Mouse (Mus musculus) embryo, embryonic 11 days (tissue): ENCODE measurements around the gene Meis2.

ENCODE experiments used
- DNase-seq: peaks from one replicate; pipeline ENCODE4 v3.0.0-alpha.2; 2015

Gene Meis2

GRCm38 (mm10) chr2:115937896-115938295 is 127.7 kb downstream of the Meis2 start:
- DNase-seq, result no peak

DNA sequence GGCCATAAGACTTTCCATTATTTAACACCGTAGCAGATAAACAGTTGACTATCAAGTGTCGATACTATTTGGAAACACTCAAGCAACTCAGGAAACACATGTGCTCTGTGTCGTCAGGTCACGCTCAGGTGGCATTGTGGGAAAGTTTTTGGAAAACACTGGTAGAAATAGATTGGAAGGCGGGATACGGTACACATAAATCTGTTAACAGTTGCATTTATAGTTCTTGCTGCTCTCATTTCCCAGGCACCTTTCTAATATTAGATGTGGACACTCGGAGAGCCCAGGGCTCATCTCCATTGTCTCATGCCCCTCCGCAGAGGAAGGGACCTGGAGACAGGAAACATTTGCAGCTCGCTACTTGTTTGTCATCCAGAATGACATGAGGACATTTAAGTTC is 128.9 kb downstream of the Meis2 start:
- DNase-seq, result no peak

- no peak for DNase-seq
Measured at GRCm38 (mm10) chr2:115934299-115934698, 131.3 kb downstream of the Meis2 start.

DNA sequence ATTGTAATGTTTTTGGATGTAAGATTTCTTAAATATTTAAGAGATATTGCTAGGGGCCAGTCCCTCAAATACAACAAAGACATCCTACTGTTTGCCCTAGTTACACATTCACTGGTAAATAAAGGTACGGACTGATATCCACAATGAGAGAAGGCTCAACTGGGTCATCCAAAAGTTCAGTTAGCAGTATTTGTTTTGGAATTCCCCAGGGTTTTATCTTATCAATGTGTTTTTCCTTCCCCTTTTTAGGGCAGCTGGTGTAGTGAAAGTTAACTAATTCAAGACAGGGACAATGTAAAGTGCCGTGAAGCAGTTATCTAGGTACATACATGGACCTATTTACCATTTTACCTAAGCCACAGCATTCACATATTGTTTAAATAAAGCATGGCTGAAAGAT is 132.4 kb downstream of the Meis2 start:
- no peak for DNase-seq

GRCm38 (mm10) chr2:115925744-115926143 is 139.9 kb downstream of the Meis2 start:
- no peak for DNase-seq

GRCm38 (mm10) chr2:115924472-115924871 is 141.2 kb downstream of the Meis2 start:
- no peak for DNase-seq

- peak; percentile 55 for DNase-seq
Measured at GRCm38 (mm10) chr2:115923247-115923646, 142.4 kb downstream of the Meis2 start.

DNA sequence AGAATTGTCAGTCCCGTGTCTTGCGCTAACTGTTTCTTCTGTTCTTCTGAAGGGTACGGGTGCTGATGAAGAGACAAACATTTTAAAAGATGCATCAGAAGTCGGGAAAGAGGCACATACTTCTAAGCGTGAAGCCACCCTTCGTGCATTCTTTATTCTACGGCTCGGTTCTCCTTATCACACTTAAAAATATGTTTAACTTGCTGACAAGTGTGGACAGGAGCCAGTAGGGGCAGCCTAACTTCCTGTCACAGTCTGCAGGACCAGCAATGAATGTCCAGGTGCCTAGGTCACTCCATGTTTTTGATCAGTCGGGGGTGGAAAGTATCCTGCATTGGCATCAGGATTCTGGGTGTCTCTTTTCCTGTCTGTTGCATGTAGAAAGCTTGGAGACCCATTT is 144.0 kb downstream of the Meis2 start:
- DNase-seq, result no peak

DNA sequence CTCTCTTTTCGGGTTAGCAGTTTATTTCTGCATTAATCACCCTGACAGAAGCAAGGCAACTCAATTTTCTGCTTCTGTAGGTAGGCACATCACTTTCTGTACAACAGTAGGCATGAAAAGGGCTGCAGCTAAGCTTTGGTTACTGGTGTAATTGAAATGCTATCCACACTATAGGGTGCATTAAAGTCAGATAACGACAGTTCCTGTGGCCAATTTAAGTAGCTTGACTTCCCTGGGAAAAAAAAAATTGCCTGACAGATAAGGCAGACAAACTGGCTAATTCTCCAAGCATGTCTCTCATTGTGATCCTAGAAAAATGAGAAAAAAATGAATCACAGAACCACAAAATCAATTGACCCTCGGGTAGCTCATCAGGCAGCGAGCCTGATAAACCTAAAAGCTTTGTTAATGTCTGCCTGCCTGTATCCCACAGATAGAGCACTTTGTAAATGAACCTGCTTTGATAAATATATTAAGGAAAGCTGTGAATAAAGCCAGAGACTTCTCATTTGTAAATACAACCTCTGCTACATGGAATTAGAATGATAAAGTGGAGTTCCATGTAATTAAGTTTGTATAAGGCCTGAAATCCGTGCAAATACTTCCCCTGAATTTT is 145.2 kb downstream of the Meis2 start:
- DNase-seq, result no peak

DNA sequence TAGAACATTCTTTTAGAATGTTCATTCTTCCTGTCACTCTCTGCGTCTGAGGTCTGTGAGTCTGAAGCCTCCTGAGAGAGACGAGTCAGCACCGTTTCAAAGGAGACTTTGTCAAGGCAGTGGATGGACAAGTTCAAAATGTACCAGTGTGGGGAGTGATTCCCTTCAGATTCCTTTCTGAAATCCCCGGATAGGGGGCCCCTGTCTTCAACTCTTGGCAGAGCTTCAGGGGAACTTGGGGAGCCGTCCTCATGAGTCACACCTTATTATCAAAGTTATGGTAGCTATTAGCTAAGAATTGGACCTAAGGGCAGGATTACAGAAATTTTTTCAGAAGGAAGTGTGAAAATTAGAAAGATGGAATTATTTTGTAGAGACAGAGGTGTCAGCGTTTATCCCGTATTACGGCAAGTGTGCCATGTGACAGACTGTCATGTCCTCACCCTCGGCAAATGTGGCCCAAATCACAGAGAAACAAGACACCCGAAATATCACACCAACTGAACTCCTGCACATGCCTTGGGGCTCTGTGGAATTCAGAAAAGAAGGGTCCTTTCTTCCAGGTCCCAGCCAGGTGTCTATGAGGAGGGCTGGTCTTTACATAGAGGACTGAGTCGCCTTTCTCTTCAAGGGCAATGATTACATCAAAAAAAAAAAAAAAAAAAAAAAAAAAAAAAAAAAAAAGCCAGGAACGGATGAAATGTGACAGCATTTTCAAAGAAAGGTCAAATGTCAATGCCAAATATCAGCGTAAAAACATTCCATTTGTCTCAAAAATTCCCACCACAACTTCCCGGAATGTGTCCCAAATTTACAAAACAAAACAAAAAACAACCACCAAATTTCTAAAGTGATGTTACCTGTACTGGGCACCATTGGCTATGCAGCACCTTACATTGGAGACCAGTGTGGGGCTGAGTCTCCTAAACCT is 146.2 kb downstream of the Meis2 start:
- DNase-seq, result no peak

- no peak for DNase-seq
Measured at GRCm38 (mm10) chr2:115918561-115918960, 147.1 kb downstream of the Meis2 start.

GRCm38 (mm10) chr2:115914539-115914938 is 151.1 kb downstream of the Meis2 start:
- DNase-seq, result no peak

GRCm38 (mm10) chr2:115912948-115913529 is 152.6 kb downstream of the Meis2 start:
- no peak for DNase-seq

DNA sequence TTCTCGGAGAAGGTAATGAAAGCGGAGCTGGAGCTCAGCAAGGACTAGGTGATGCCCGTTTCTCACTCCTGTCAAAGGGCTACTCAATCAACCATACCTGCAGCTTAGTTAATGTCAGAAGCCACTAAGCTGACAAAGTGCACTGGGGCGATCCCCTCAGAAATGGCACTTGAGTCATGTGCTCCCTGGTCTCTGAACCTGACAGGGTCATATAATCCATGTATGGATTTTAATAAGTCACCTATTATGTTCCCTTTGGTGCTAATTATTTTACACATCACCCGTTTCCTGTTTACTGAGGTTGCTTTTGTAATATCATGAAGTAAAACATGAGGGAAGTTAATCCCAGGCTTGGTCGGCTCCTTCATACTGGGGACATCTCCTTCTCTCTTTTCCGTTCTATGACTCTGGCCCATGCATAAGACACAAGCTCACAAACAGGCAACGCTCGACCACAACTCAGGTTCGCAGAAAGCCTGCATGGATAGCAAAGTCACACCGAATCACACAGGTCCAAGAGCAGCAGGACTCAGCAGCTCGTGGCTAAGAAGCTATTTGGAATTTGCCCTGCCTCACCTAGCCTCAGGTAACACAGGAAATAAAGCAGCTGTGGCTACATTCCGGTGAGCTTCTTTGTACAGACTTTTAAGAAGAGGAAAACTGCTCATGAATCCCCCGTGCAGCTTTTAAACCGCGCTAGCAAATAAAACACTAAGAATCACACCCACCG is 153.6 kb downstream of the Meis2 start:
- no peak for DNase-seq

GRCm38 (mm10) chr2:115910217-115910616 is 155.4 kb downstream of the Meis2 start:
- no peak for DNase-seq

DNA sequence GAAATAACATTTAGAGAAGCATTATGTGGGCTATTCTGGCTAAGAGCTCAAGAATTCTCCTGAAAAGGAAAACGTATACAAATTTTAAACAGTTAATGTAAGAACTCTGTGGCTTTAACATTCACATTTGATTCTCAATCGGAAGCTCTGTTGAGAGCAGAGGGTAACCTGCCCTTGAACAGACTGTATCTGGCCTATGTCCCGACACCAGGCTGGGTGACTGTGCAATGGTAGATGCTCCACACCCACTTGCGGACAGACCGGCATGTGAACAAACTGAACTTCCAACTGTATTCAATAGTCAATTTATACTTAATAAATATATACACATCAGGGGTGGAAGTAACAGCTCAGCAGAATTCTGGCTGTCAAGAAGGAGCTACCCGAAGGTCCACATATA is 164.6 kb downstream of the Meis2 start:
- DNase-seq, result no peak

DNA sequence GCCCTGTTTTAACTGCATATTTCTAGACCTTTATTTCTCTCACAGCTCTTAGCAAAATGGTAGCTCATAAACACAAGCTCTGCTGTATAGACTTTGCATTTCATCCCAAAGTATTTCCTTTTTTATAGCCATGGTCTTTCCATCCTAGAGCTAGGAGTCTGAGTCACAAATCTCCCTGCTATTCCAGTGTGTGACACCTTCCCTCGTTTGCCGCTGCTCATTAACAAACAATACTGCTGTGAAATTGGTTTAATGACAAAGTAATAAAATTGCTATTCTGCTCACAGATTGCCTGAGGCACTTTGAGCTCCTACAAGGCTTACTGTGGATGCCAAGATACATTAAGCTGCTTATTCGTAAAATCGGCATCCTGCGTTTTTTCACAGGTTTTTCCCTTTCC is 168.1 kb downstream of the Meis2 start:
- peak; percentile 43 for DNase-seq

DNA sequence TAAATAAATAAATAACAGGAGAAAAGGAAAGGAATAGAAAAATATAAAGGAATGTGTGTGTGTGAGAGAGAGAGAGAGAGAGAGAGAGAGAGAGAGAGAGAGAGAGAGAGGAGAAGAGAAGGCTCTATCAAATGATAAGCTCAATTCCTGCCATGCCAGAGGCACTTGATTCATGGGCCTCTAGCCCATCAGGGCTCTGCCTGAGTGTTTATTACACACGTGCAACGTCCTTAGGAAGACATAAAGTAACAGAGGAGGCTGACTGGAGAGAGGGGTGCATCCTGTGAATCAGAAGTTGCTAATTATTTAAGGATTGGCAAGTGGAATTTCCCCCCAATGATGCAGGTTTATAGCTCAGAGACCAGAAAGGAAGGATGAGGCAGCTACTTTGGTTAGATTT is 168.6 kb downstream of the Meis2 start:
- no peak for DNase-seq

GRCm38 (mm10) chr2:115895717-115896116 is 169.9 kb downstream of the Meis2 start:
- no peak for DNase-seq

GRCm38 (mm10) chr2:115895256-115895655 is 170.4 kb downstream of the Meis2 start:
- no peak for DNase-seq

DNA sequence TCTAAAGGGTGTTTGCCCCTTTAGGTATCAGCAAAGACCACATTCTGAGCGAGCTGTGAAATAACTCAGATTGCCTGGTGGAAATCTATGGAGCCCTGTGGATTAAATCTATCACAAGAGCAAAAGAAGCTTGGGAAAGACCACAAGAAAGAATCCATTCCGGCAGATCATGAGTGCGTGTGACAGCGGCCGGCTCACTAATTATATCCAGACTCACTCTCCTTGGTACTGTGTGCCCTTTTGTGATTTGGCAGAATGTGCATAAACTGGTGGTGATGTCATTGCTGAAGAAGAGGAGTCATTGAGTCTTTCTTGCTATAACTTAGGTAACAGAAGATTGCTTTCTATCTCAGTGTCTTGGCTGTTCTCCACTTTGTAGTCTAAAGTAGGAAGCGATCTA is 172.5 kb downstream of the Meis2 start:
- no peak for DNase-seq

- no peak for DNase-seq
Measured at GRCm38 (mm10) chr2:115890715-115891114, 174.9 kb downstream of the Meis2 start.

- no peak for DNase-seq
Measured at GRCm38 (mm10) chr2:115890030-115890429, 175.6 kb downstream of the Meis2 start.
